Mouse (Mus musculus) olfactory bulb, adult 2 months (tissue): Measurements from ENCODE around the gene Atrn. TPM values are rescaled to one million over a fixed set of nuclear protein-coding genes. Genes with fewer than 3 reads are reported as not detected.
"Not testable (repeated sequence)": the region's sequence is repeated elsewhere in the genome, so short reads cannot be mapped to it uniquely, and the experiment has no call there.

ENCODE experiments used
- H3K27ac ChIP-seq: fragments of 200-500 bp; 2 replicates; pipeline ENCODE4 v1.5.1; 2012; ENCODE audit warnings: low read depth, low read length; ENCODE audit not compliant: insufficient read depth
- H3K4me1 ChIP-seq: fragments of 200-500 bp; 2 replicates; pipeline ENCODE4 v1.6.1; 2012; ENCODE audit warnings: low read length; ENCODE audit not compliant: control insufficient read depth, insufficient read depth
- H3K4me3 ChIP-seq: fragments of 200-500 bp; 2 replicates; pipeline ENCODE4 v1.5.1; 2012; ENCODE audit warnings: mild to moderate bottlenecking, low read depth, low read length, moderate library complexity; ENCODE audit not compliant: insufficient read depth
- CTCF ChIP-seq: fragments of 200-500 bp; IDR thresholded peaks from 2 replicates; pipeline ENCODE4 v1.5.1; 2012; ENCODE audit warnings: low read depth, mild to moderate bottlenecking, low read length, moderate library complexity; ENCODE audit not compliant: insufficient read depth
- POLR2A ChIP-seq: fragments of 200-500 bp; IDR thresholded peaks from 2 replicates; pipeline ENCODE4 v1.6.1; 2012; ENCODE audit warnings: mild to moderate bottlenecking, low read depth, low read length, moderate library complexity; ENCODE audit not compliant: insufficient read depth
- WGBS: fragments of 180-500 bp; shearing (Covaris S2); methylation state at CpG from one replicate; pipeline ENCODE4 v1.1.7; 2018; 5-methylcytosine and 5-hydroxymethylcytosine counted together
- polyA plus RNA-seq: library from polyadenylated mRNA; stranded (reverse); fragments of >200 nt; gene quantifications from 2 replicates; pipeline ENCODE4 v1.2.4, GENCODE M21; 2012; ENCODE audit warnings: low replicate concordance; ENCODE audit not compliant: missing spikeins, insufficient read depth, insufficient read length

Gene Atrn
- polyA plus RNA-seq, 1 experiment: not detected

- 96% methylated on average over 2 of the region's 2 CpGs for WGBS
- peaks cover 7% of the 10 kb centered on the region for H3K4me1 ChIP-seq
- no peak overlapping the region for H3K4me3 ChIP-seq
- TF ChIP-seq POLR2A (no peak), CTCF (no peak)
- H3K27ac ChIP-seq: no peak overlapping the region
These were observed 124.3 kb downstream of the Atrn start for GRCm38 (mm10) chr2:131030561-131030960.

GRCm38 (mm10) chr2:131030998-131031397, 124.7 kb downstream of the Atrn start:
- Histone ChIP-seq H3K4me3 (no peak overlapping the region), H3K4me1 (peaks cover 7% of the 10 kb centered on the region), H3K27ac (no peak overlapping the region)
- WGBS: 81% methylated on average over 1 of the region's 1 CpGs
- no peak for TF ChIP-seq CTCF
- TF ChIP-seq POLR2A: no peak

- H3K27ac ChIP-seq, H3K4me3 ChIP-seq, H3K4me1 ChIP-seq: not testable (repeated sequence)
- WGBS: 63% methylated on average over 1 of the region's 1 CpGs
These were observed 125.1 kb downstream of the Atrn start for GRCm38 (mm10) chr2:131031406-131031805.

- H3K27ac ChIP-seq: no peak overlapping the region
- no peak overlapping the region for H3K4me3 ChIP-seq
- TF ChIP-seq POLR2A (no peak), CTCF (no peak)
- peaks cover 17% of the 10 kb centered on the region for H3K4me1 ChIP-seq
- 93% methylated on average over 2 of the region's 2 CpGs for WGBS
These were observed 130.0 kb downstream of the Atrn start for GRCm38 (mm10) chr2:131036343-131036742.

DNA sequence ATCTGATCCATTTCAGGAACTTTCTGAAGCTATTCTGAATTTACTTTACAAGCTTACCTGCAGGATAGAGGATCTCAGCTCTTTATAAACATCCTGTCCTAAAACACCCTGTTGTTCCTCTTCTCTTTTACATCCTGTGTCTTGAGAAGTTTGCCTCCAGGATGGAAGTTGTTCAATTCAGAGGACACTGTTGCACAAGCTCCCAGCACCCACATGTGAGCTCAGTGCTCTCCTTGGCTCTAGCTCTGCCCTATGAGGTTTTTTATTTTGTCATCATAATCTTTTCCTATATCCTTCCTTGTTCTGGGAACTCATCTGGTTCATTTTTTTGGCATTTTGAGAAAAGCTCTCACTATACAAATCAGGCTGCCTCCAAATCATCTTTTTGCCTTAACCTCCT, 130.5 kb downstream of the Atrn start:
- H3K27ac ChIP-seq: no peak overlapping the region
- peaks cover 20% of the 10 kb centered on the region for H3K4me1 ChIP-seq
- no peak overlapping the region for H3K4me3 ChIP-seq
- TF ChIP-seq POLR2A (no peak), CTCF (no peak)

DNA sequence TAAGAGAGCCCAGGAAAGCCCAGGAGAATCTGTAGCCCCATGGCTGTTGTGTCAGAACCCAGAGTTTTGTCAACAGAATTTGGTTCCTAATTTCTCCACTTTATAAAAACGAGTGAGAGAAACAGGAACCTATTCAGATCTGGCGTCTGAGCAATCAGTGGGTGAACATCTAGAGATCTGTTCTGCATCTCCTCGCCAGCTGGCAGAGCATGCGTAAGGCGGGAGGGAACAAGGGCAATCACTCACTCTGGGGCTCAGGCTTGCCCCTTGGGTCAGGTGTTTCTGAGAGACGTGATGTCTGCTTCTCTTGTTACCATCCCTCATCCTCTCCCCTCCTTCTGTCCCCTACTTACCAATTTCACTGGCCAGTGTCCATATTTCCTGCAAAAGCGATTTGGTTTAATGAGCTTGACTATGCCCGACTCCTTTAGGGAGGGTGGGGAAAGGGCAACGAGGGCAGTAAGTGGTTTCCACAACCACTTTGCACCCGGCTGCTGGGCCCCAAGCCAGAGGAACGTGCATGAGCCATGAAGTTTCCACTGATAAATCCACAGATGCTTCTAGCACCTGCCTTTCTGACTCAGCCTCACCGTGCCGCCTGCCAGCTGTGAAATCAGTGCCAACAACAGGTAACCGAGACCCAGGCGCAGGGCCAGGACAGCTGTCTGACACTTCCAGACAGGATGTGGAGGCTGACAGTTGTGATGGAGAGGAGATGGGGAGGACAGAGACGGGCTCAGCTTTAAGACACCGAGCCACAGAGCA, 131.1 kb downstream of the Atrn start:
- 0 out of 2 replicates have a peak overlapping the region, but pooled peaks have one; percentile 41 for H3K27ac ChIP-seq
- 40% methylated on average over 17 of the region's 17 CpGs for WGBS
- H3K4me3 ChIP-seq: no peak overlapping the region
- H3K4me1 ChIP-seq: peaks cover 22% of the 10 kb centered on the region
- TF ChIP-seq POLR2A (no peak), CTCF (no peak)

- WGBS: 90% methylated on average over 6 of the region's 6 CpGs
- TF ChIP-seq POLR2A (no peak), CTCF (no peak)
- H3K4me1 ChIP-seq: peaks cover 22% of the 10 kb centered on the region
- H3K4me3 ChIP-seq: no peak overlapping the region
- H3K27ac ChIP-seq: no peak overlapping the region
These were observed 131.9 kb downstream of the Atrn start for GRCm38 (mm10) chr2:131038197-131038596.

GRCm38 (mm10) chr2:131038675-131039074, 132.4 kb downstream of the Atrn start:
- WGBS: 92% methylated on average over 5 of the region's 5 CpGs
- H3K27ac ChIP-seq: no peak overlapping the region

DNA sequence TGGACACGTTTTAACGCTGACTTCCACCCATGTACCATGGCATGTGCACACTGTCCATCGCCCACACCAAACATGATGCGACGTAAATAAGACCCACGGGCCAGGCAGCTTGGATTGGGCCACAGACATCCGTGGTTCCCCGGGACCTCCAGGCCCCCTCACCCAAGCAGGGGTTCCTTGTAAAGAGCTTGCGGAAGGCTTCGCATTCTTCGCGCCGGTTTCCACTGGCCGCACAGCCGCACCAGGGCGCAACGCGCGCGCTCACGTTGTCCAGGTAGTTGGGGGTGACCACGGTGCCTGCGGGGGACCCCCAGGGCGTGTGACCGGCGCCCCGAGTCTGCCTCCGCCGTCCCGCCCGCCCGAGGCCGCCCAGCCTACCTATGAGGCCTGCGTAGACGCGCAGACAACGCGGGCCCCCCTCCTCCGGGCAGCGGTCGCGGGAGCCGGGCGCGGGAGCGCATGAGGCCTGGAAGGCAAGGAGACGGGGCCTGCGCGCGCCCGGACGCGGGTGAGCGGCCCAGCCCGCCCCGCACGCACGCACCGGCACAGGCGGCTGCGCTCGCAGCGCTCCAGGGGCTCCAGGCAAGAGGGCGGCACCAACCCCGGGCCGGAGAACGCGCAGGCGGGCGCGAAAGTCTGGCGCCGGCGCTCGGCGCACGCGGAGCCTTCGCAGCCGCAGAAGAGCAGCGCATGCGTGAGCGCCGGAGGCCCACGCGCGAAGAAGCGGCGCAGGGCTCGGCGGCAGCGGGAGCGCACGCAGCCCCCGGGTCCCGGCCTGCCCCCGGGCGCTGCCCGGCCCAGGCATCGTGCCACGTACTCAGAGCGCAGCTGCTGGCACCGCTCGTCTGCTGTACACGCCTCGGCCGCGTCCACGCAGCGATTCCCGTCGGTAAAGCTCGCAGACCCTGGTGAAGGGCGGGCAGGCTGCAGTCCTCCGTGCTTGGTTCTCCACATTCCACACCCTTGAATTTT, 134.8 kb downstream of the Atrn start:
- TF ChIP-seq POLR2A (peak; percentile 73), CTCF (no peak)
- 2% methylated on average over 115 of the region's 115 CpGs for WGBS
- peak overlapping the region; percentile 59 for H3K27ac ChIP-seq
- peak overlapping the region; percentile 65 for H3K4me3 ChIP-seq
- H3K4me1 ChIP-seq: peaks cover 22% of the 10 kb centered on the region

More at GRCm38 (mm10) chr2:131038675-131039074, 132.4 kb downstream of the Atrn start:
- Histone ChIP-seq H3K4me1 (peaks cover 22% of the 10 kb centered on the region), H3K4me3 (no peak overlapping the region)
- TF ChIP-seq CTCF: no peak
- TF ChIP-seq POLR2A: no peak
